Mouse (Mus musculus) spleen, adult 2 months (tissue): ENCODE results near the gene Tmem38b. TPM values are rescaled to one million over a fixed set of nuclear protein-coding genes. Genes with fewer than 3 reads are reported as not detected.
A peak's percentile ranks its signal among the peaks of the same experiment; 100 is the strongest.

ENCODE experiments used
- DNase-seq, 2 experiments: peaks; one replicate each; pipeline versions ENCODE4 v3.0.0 to v3.0.0-alpha.2; 2012 to 2021; ENCODE audit warnings: low spot score in 2 of 2, low read depth in 1 of 2
- H3K27ac ChIP-seq: fragments of 200-500 bp; 2 replicates; pipeline ENCODE4 v1.5.1; 2012; ENCODE audit warnings: low read length, inconsistent platforms; ENCODE audit not compliant: insufficient read depth
- H3K27me3 ChIP-seq: fragments of 200-500 bp; 2 replicates; pipeline ENCODE4 v1.6.1; 2012; ENCODE audit warnings: mild to moderate bottlenecking, moderate library complexity, low read length, inconsistent platforms; ENCODE audit not compliant: control insufficient read depth, insufficient read depth
- H3K36me3 ChIP-seq: fragments of 200-500 bp; 2 replicates; pipeline ENCODE4 v1.6.1; 2012; ENCODE audit warnings: mild to moderate bottlenecking, low read length, inconsistent platforms; ENCODE audit not compliant: control insufficient read depth, insufficient read depth
- H3K4me1 ChIP-seq: fragments of 200-500 bp; 2 replicates; pipeline ENCODE4 v1.6.1; 2011; ENCODE audit warnings: inconsistent platforms; ENCODE audit not compliant: control insufficient read depth, insufficient read depth, insufficient read length
- H3K4me3 ChIP-seq: fragments of 200-500 bp; 2 replicates; pipeline ENCODE4 v1.5.1; 2011; ENCODE audit warnings: mild to moderate bottlenecking, inconsistent platforms; ENCODE audit not compliant: insufficient read depth, insufficient read length; ENCODE audit errors: extremely low read depth
- CTCF ChIP-seq: fragments of 200-500 bp; IDR thresholded peaks from 2 replicates; pipeline ENCODE4 v1.5.1; 2011; ENCODE audit warnings: mild to moderate bottlenecking, inconsistent platforms; ENCODE audit not compliant: insufficient read depth, insufficient read length, insufficient replicate concordance; ENCODE audit errors: extremely low read depth
- POLR2A ChIP-seq: fragments of 200-500 bp; IDR thresholded peaks from 2 replicates; pipeline ENCODE4 v1.6.1; 2011; ENCODE audit warnings: low read depth, low read length, inconsistent platforms
- WGBS: fragments of 180-500 bp; shearing (Covaris S2); methylation state at CpG from one replicate; pipeline ENCODE4 v1.1.7; 2018; 5-methylcytosine and 5-hydroxymethylcytosine counted together
- polyA plus RNA-seq: library from polyadenylated mRNA; depleted of rRNA; stranded (reverse); fragments of >200 nt; gene quantifications from 2 replicates; pipeline ENCODE4 v1.2.3, GENCODE M21; 2012

The Tmem38b gene
- polyA plus RNA-seq, 1 experiment: 2.5 TPM

- no peak overlapping the region for H3K4me3 ChIP-seq
- no peak overlapping the region for H3K27ac ChIP-seq
- WGBS: 73% methylated on average over 5 of the region's 5 CpGs
- TF ChIP-seq POLR2A (no peak), CTCF (no peak)
- no peaks in the 10 kb centered on the region for H3K4me1 ChIP-seq
- no peaks in the 10 kb centered on the region for H3K27me3 ChIP-seq
- H3K36me3 ChIP-seq: no peaks in the 10 kb centered on the region
- DNase-seq: no peak
These were observed 7.5 kb upstream of the Tmem38b start for GRCm38 (mm10) chr4:53818320-53818719.

- no peak for DNase-seq
- 0 out of 2 replicates have a peak, but pooled peaks cover 1% of the 10 kb centered on the region for H3K4me1 ChIP-seq
- no peak for TF ChIP-seq POLR2A
- no peak for TF ChIP-seq CTCF
- no peak overlapping the region for H3K27ac ChIP-seq
- H3K4me3 ChIP-seq: no peak overlapping the region
- WGBS: 52% methylated on average over 6 of the region's 6 CpGs
- no peaks in the 10 kb centered on the region for H3K36me3 ChIP-seq
- no peaks in the 10 kb centered on the region for H3K27me3 ChIP-seq
These were observed 2.1 kb upstream of the Tmem38b start for GRCm38 (mm10) chr4:53823697-53824096.

GRCm38 (mm10) chr4:53824831-53825230 lies 1.0 kb upstream of the Tmem38b start:
- Histone ChIP-seq H3K27me3 (no peaks in the 10 kb centered on the region), H3K4me1 (0 out of 2 replicates have a peak, but pooled peaks cover 1% of the 10 kb centered on the region), H3K27ac (no peak overlapping the region), H3K4me3 (no peak overlapping the region), H3K36me3 (no peaks in the 10 kb centered on the region)
- no peak for DNase-seq
- WGBS: 67% methylated on average over 4 of the region's 4 CpGs
- TF ChIP-seq CTCF (no peak), POLR2A (no peak)

- Histone ChIP-seq H3K4me3 (peak overlapping the region; percentile 76), H3K27me3 (no peaks in the 10 kb centered on the region), H3K27ac (no peak overlapping the region), H3K4me1 (0 out of 2 replicates have a peak, but pooled peaks cover 1% of the 10 kb centered on the region), H3K36me3 (no peaks in the 10 kb centered on the region)
- TF ChIP-seq CTCF (no peak), POLR2A (no peak)
- WGBS: 12% methylated on average over 11 of the region's 11 CpGs
- DNase-seq: no peak
These were observed 900 bp downstream of the Tmem38b start for GRCm38 (mm10) chr4:53826641-53827248.

- WGBS: 91% methylated on average over 5 of the region's 5 CpGs
- H3K27me3 ChIP-seq: no peaks in the 10 kb centered on the region
- H3K27ac ChIP-seq: no peak overlapping the region
- TF ChIP-seq POLR2A (no peak), CTCF (no peak)
- H3K4me1 ChIP-seq: 0 out of 2 replicates have a peak, but pooled peaks cover 1% of the 10 kb centered on the region
- H3K36me3 ChIP-seq: no peaks in the 10 kb centered on the region
- H3K4me3 ChIP-seq: no peak overlapping the region
- no peak for DNase-seq
These were observed 2.0 kb downstream of the Tmem38b start for GRCm38 (mm10) chr4:53827869-53828268.

- DNase-seq: no peak
- no peak overlapping the region for H3K4me3 ChIP-seq
- no peaks in the 10 kb centered on the region for H3K36me3 ChIP-seq
- TF ChIP-seq CTCF (no peak), POLR2A (no peak)
- WGBS: 79% methylated on average over 3 of the region's 3 CpGs
- H3K27ac ChIP-seq: no peak overlapping the region
- H3K27me3 ChIP-seq: no peaks in the 10 kb centered on the region
- H3K4me1 ChIP-seq: 0 out of 2 replicates have a peak, but pooled peaks cover 1% of the 10 kb centered on the region
These were observed 3.1 kb downstream of the Tmem38b start for GRCm38 (mm10) chr4:53828914-53829313.

- no peak for TF ChIP-seq POLR2A
- TF ChIP-seq CTCF: no peak
- no peak overlapping the region for H3K27ac ChIP-seq
- no peaks in the 10 kb centered on the region for H3K36me3 ChIP-seq
- no peak for DNase-seq
- no peak overlapping the region for H3K4me3 ChIP-seq
- H3K27me3 ChIP-seq: no peaks in the 10 kb centered on the region
- WGBS: 92% methylated on average over 4 of the region's 4 CpGs
- 0 out of 2 replicates have a peak, but pooled peaks cover 1% of the 10 kb centered on the region for H3K4me1 ChIP-seq
These were observed 4.2 kb downstream of the Tmem38b start for GRCm38 (mm10) chr4:53830016-53830415.
